ENCODE assay signal across 8 mouse cellular contexts in genomic region chr3:88141787-88142523, GRCm38 (mm10). TPM values are rescaled to one million over a fixed set of nuclear protein-coding genes. Genes with fewer than 3 reads are reported as not detected.
DNase-seq lines count a peak whose midpoint lies in the region; ATAC-seq and TF ChIP-seq lines count a peak whose summit lies in the region.

TSS of gene Mef2d (plus strand) at chr3:88142372.

- peak within 1 kb of the TSS; percentile 78 for H3K4me2 ChIP-seq in heart, embryonic 12.5 days
- H3K4me2 ChIP-seq in kidney, postnatal 0 days (ENCODE audit: low read length), result peak within 1 kb of the TSS; percentile 94
- H3K4me2 ChIP-seq in liver, embryonic 11.5 days, result peak within 1 kb of the TSS; percentile 96
- H3K4me2 ChIP-seq in stomach, embryonic 14.5 days (replicated peaks; ENCODE audit: low read depth, low read length), result peak within 1 kb of the TSS; percentile 89

- H3K4me1 ChIP-seq in heart, embryonic 12.5 days (replicated peaks), result peaks cover 68% of the 10 kb centered on the region
- peaks cover 67% of the 10 kb centered on the region for H3K4me1 ChIP-seq in kidney, postnatal 0 days (replicated peaks; ENCODE audit: insufficient read depth, low read length)
- H3K4me1 ChIP-seq in liver, embryonic 11.5 days (replicated peaks; ENCODE audit: control insufficient read depth, insufficient read depth, low read length), result peaks cover 58% of the 10 kb centered on the region
- H3K4me1 ChIP-seq in stomach, embryonic 14.5 days (ENCODE audit: control insufficient read depth, insufficient read depth, low read length), result peaks cover 63% of the 10 kb centered on the region

- H3K9me3 ChIP-seq in heart, embryonic 12.5 days (replicated peaks), result no peaks in the 10 kb centered on the region
- no peaks in the 10 kb centered on the region for H3K9me3 ChIP-seq in kidney, postnatal 0 days (replicated peaks; ENCODE audit: low read length)
- H3K9me3 ChIP-seq in liver, embryonic 11.5 days (ENCODE audit: control insufficient read depth, low read length), result no peaks in the 10 kb centered on the region
- no peaks in the 10 kb centered on the region for H3K9me3 ChIP-seq in stomach, embryonic 14.5 days (ENCODE audit: control insufficient read depth, low read depth, low read length)

- peak; percentile 70 for ATAC-seq in erythroid progenitor cell, adult 5-6 weeks (replicated peaks; ENCODE audit: low FRiP score, poor library complexity, severe bottlenecking)
- peak; percentile 87 for ATAC-seq in heart, embryonic 12.5 days (ENCODE audit: insufficient number of reproducible peaks, low FRiP score)
- peak; percentile 86 for ATAC-seq in kidney, postnatal 0 days (replicated peaks; ENCODE audit: low FRiP score, low read depth)
- ATAC-seq in liver, embryonic 11.5 days (replicated peaks; ENCODE audit: low FRiP score), result peak; percentile 84
- ATAC-seq in stomach, embryonic 14.5 days (ENCODE audit: insufficient number of reproducible peaks, insufficient read depth, low FRiP score, low read depth), result peak; percentile 86

- H3K36me3 ChIP-seq in heart, embryonic 12.5 days, result no peaks in the 10 kb centered on the region
- H3K36me3 ChIP-seq in kidney, postnatal 0 days (ENCODE audit: insufficient read depth, low read length), result no peaks in the 10 kb centered on the region
- H3K36me3 ChIP-seq in liver, embryonic 11.5 days (ENCODE audit: control insufficient read depth, insufficient read depth, low read length), result no peaks in the 10 kb centered on the region
- no peaks in the 10 kb centered on the region for H3K36me3 ChIP-seq in stomach, embryonic 14.5 days (ENCODE audit: control insufficient read depth, insufficient read depth, low read length)

- peak within 1 kb of the TSS; percentile 98 for H3K9ac ChIP-seq in heart, embryonic 12.5 days
- peak within 1 kb of the TSS; percentile 89 for H3K9ac ChIP-seq in kidney, postnatal 0 days (ENCODE audit: low read depth, low read length)
- peak within 1 kb of the TSS; percentile 95 for H3K9ac ChIP-seq in liver, embryonic 11.5 days (ENCODE audit: low read depth, low read length)
- peak within 1 kb of the TSS; percentile 82 for H3K9ac ChIP-seq in stomach, embryonic 14.5 days (replicated peaks; ENCODE audit: low read depth, low read length)

- peak; percentile 52; the same call in 1 of the 2 replicates for TF ChIP-seq CTCF in kidney, postnatal 0 days (IDR thresholded peaks at IDR 0.05; ENCODE audit: low read depth)

- H3K27ac ChIP-seq in heart, embryonic 12.5 days (ENCODE audit: poor library complexity, severe bottlenecking), result peak within 1 kb of the TSS; percentile 100
- H3K27ac ChIP-seq in kidney, postnatal 0 days, result peak within 1 kb of the TSS; percentile 97
- peak within 1 kb of the TSS; percentile 95 for H3K27ac ChIP-seq in liver, embryonic 11.5 days (ENCODE audit: low read depth, low read length)
- H3K27ac ChIP-seq in stomach, embryonic 14.5 days (ENCODE audit: low read length), result peak within 1 kb of the TSS; percentile 98

- peak within 1 kb of the TSS; percentile 83 for H3K4me3 ChIP-seq in heart, embryonic 12.5 days
- peak within 1 kb of the TSS; percentile 65 for H3K4me3 ChIP-seq in kidney, postnatal 0 days (replicated peaks; ENCODE audit: low read depth, low read length)
- H3K4me3 ChIP-seq in liver, embryonic 11.5 days (ENCODE audit: low read depth, low read length), result peak within 1 kb of the TSS; percentile 89
- H3K4me3 ChIP-seq in stomach, embryonic 14.5 days (ENCODE audit: low read depth, low read length), result peak within 1 kb of the TSS; percentile 94

- H3K27me3 ChIP-seq in heart, embryonic 12.5 days (replicated peaks), result no peaks in the 10 kb centered on the region
- H3K27me3 ChIP-seq in kidney, postnatal 0 days (ENCODE audit: insufficient read depth, low read length), result no peaks in the 10 kb centered on the region
- no peaks in the 10 kb centered on the region for H3K27me3 ChIP-seq in liver, embryonic 11.5 days (replicated peaks; ENCODE audit: control insufficient read depth, insufficient read depth, low read length)
- H3K27me3 ChIP-seq in stomach, embryonic 14.5 days (ENCODE audit: control insufficient read depth, insufficient read depth, low read length), result no peaks in the 10 kb centered on the region

- peak; percentile 99 for DNase-seq in CD4-positive helper T cell, adult 2 months (ENCODE audit: low read depth, low spot score)
- peak; percentile 94 for DNase-seq in brain, embryonic 18.5 days (ENCODE audit: low read depth, low spot score)
- peak; percentile 98 for DNase-seq in kidney, postnatal 0 days (ENCODE audit: low spot score)
- DNase-seq in liver, embryonic 11.5 days (ENCODE audit: low spot score), result peak; percentile 94
- peak; percentile 98 for DNase-seq in naive thymus-derived CD4-positive, alpha-beta T cell, adult 2 months (ENCODE audit: low read depth)

- 1% methylated on average over 52 of the region's 52 CpGs for WGBS in heart, embryonic 12.5 days
- under 1% methylated on average over 51 of the region's 52 CpGs for WGBS in kidney, postnatal 0 days
- under 1% methylated on average over 44 of the region's 52 CpGs for WGBS in liver, embryonic 11.5 days
- WGBS in stomach, embryonic 14.5 days, result under 1% methylated on average over 52 of the region's 52 CpGs

RNA-seq across cellular contexts. Expression of gene Mef2d, which starts in this region (rescaled TPM):
- 36.9 and 37.8 TPM in 2 replicates for total RNA-seq in erythroid progenitor cell, adult 5-6 weeks (2015; ENCODE audit: low replicate concordance)
- total RNA-seq in erythroid progenitor cell, adult 5-6 weeks (2017; ENCODE audit: low replicate concordance), result 15.3 and 16.9 TPM in 2 replicates
- 53.5 and 56.6 TPM in 2 replicates for polyA plus RNA-seq in heart, embryonic 12.5 days (2016; fragmentation: Nextera tagmentation; extraction: Ambion mirVana)
- polyA plus RNA-seq in kidney, postnatal 0 days (2015; fragmentation: Nextera tagmentation; extraction: Ambion mirVana), result 14.4 and 16.2 TPM in 2 replicates
- polyA plus RNA-seq in liver, embryonic 11.5 days (2014; fragmentation: Nextera tagmentation; extraction: Ambion mirVana), result 27.6 and 28.0 TPM in 2 replicates
- polyA plus RNA-seq in stomach, embryonic 14.5 days (2014; fragmentation: Nextera tagmentation; extraction: Ambion mirVana), result 19.5 and 20.1 TPM in 2 replicates

Comparison
In these comparisons a context has a peak if more than half of its experiments do, and no peak if none do; other contexts are left out.
1. Peak in every context shown above with its lines: DNase-seq, ATAC-seq, H3K4me3 ChIP-seq and H3K27ac ChIP-seq.